Mouse (Mus musculus): ENCODE results near the gene Bend4. TPM values are rescaled to one million over a fixed set of nuclear protein-coding genes. Genes with fewer than 3 reads are reported as not detected.

Bend4 gene
- polyA plus RNA-seq, 1 experiment from 2014 or later = 8.7 TPM

GRCm38 (mm10) chr5:67410426-67410825 is 17.7 kb downstream of the Bend4 start:
- Histone ChIP-seq H3K4me2 (no peak overlapping the region), H3K4me1 (no peaks in the 10 kb centered on the region), H3K9me3 (no peaks in the 10 kb centered on the region), H3K9ac (no peak overlapping the region), H3K27me3 (no peaks in the 10 kb centered on the region), H3K4me3 (replicated peaks) (no peak overlapping the region), H3K27ac (no peak overlapping the region), H3K36me3 (replicated peaks) (0 out of 2 replicates have a peak, but pooled peaks cover 5% of the 10 kb centered on the region)
- 92% methylated on average over 4 of the region's 4 CpGs for WGBS
- ATAC-seq (ENCODE audit: low FRiP score) = no peak

- no peak overlapping the region for H3K27ac ChIP-seq
- H3K9ac ChIP-seq = no peak overlapping the region
- H3K9me3 ChIP-seq = no peaks in the 10 kb centered on the region
- H3K4me2 ChIP-seq = no peak overlapping the region
- no peaks in the 10 kb centered on the region for H3K4me1 ChIP-seq
- ATAC-seq (ENCODE audit: low FRiP score) = no peak
- 91% methylated on average over 6 of the region's 6 CpGs for WGBS
- H3K4me3 ChIP-seq (replicated peaks) = no peak overlapping the region
- H3K27me3 ChIP-seq = no peaks in the 10 kb centered on the region
- no peaks in the 10 kb centered on the region; the same call in 1 of the 2 replicates for H3K36me3 ChIP-seq (replicated peaks)
These were observed 19.7 kb downstream of the Bend4 start for GRCm38 (mm10) chr5:67408391-67408790.

GRCm38 (mm10) chr5:67404919-67405318 is 23.2 kb downstream of the Bend4 start:
- Histone ChIP-seq H3K27me3 (no peaks in the 10 kb centered on the region), H3K4me1 (peaks cover 7% of the 10 kb centered on the region), H3K36me3 (replicated peaks) (no peaks in the 10 kb centered on the region; the same call in 1 of the 2 replicates), H3K9ac (no peak overlapping the region), H3K27ac (no peak overlapping the region), H3K4me2 (no peak overlapping the region), H3K9me3 (no peaks in the 10 kb centered on the region), H3K4me3 (replicated peaks) (no peak overlapping the region)
- 91% methylated on average over 9 of the region's 9 CpGs for WGBS
- ATAC-seq (ENCODE audit: low FRiP score) = no peak

- H3K9me3 ChIP-seq = no peaks in the 10 kb centered on the region
- no peak overlapping the region for H3K9ac ChIP-seq
- no peaks in the 10 kb centered on the region for H3K27me3 ChIP-seq
- no peak overlapping the region for H3K27ac ChIP-seq
- H3K4me1 ChIP-seq = peaks cover 7% of the 10 kb centered on the region
- H3K36me3 ChIP-seq (replicated peaks) = no peaks in the 10 kb centered on the region; the same call in 1 of the 2 replicates
- no peak overlapping the region for H3K4me3 ChIP-seq (replicated peaks)
- ATAC-seq (ENCODE audit: low FRiP score) = no peak
- H3K4me2 ChIP-seq = no peak overlapping the region
- WGBS = 88% methylated on average over 7 of the region's 7 CpGs
These were observed 23.7 kb downstream of the Bend4 start for GRCm38 (mm10) chr5:67404380-67404779.

- no peaks in the 10 kb centered on the region for H3K9me3 ChIP-seq
- no peak overlapping the region for H3K9ac ChIP-seq
- H3K27ac ChIP-seq = no peak overlapping the region
- 0 out of 2 replicates have a peak, but pooled peaks have one; percentile 20 for ATAC-seq (ENCODE audit: low FRiP score)
- peaks cover 7% of the 10 kb centered on the region for H3K4me1 ChIP-seq
- H3K4me3 ChIP-seq (replicated peaks) = no peak overlapping the region
- WGBS = 74% methylated on average over 9 of the region's 9 CpGs
- no peaks in the 10 kb centered on the region for H3K27me3 ChIP-seq
- no peak overlapping the region for H3K4me2 ChIP-seq
- peaks cover 4% of the 10 kb centered on the region; the same call in 1 of the 2 replicates for H3K36me3 ChIP-seq (replicated peaks)
These were observed 26.5 kb downstream of the Bend4 start for GRCm38 (mm10) chr5:67401612-67402011.

- Histone ChIP-seq H3K27ac (no peak overlapping the region), H3K4me3 (replicated peaks) (no peak overlapping the region), H3K27me3 (no peaks in the 10 kb centered on the region), H3K36me3 (replicated peaks) (peaks cover 4% of the 10 kb centered on the region; the same call in 1 of the 2 replicates), H3K4me1 (peaks cover 7% of the 10 kb centered on the region), H3K9ac (no peak overlapping the region), H3K9me3 (no peaks in the 10 kb centered on the region), H3K4me2 (peak overlapping the region; percentile 37; the same call in 1 of the 2 replicates)
- peak; percentile 30; the same call in 1 of the 2 replicates for ATAC-seq (ENCODE audit: low FRiP score)
- 53% methylated on average over 12 of the region's 12 CpGs for WGBS
These were observed 27.3 kb downstream of the Bend4 start for GRCm38 (mm10) chr5:67400608-67401480.

- peak overlapping the region; percentile 37 for H3K4me2 ChIP-seq
- H3K36me3 ChIP-seq (replicated peaks) = peaks cover 4% of the 10 kb centered on the region; the same call in 1 of the 2 replicates
- no peak overlapping the region for H3K9ac ChIP-seq
- WGBS = 57% methylated on average over 28 of the region's 28 CpGs
- H3K4me1 ChIP-seq = peaks cover 7% of the 10 kb centered on the region
- H3K9me3 ChIP-seq = no peaks in the 10 kb centered on the region
- ATAC-seq (ENCODE audit: low FRiP score) = peak; percentile 77; the same call in 1 of the 2 replicates
- no peak overlapping the region for H3K4me3 ChIP-seq (replicated peaks)
- no peak overlapping the region for H3K27ac ChIP-seq
- no peaks in the 10 kb centered on the region for H3K27me3 ChIP-seq
These were observed 28.1 kb downstream of the Bend4 start for GRCm38 (mm10) chr5:67399876-67400607.

- Histone ChIP-seq H3K4me2 (no peak overlapping the region), H3K9me3 (no peaks in the 10 kb centered on the region), H3K4me3 (replicated peaks) (no peak overlapping the region), H3K27me3 (no peaks in the 10 kb centered on the region), H3K4me1 (peaks cover 7% of the 10 kb centered on the region), H3K9ac (no peak overlapping the region), H3K27ac (no peak overlapping the region), H3K36me3 (replicated peaks) (peaks cover 4% of the 10 kb centered on the region; the same call in 1 of the 2 replicates)
- no peak for ATAC-seq (ENCODE audit: low FRiP score)
- WGBS = 88% methylated on average over 14 of the region's 14 CpGs
These were observed 30.9 kb downstream of the Bend4 start for GRCm38 (mm10) chr5:67397186-67397585.

GRCm38 (mm10) chr5:67395211-67395851 is 32.8 kb downstream of the Bend4 start:
- H3K4me1 ChIP-seq = peaks cover 3% of the 10 kb centered on the region; the same call in 1 of the 2 replicates
- H3K9ac ChIP-seq = no peak overlapping the region
- no peak overlapping the region for H3K4me3 ChIP-seq (replicated peaks)
- no peak for ATAC-seq (ENCODE audit: low FRiP score)
- H3K36me3 ChIP-seq (replicated peaks) = peaks cover 4% of the 10 kb centered on the region; the same call in 1 of the 2 replicates
- no peaks in the 10 kb centered on the region for H3K27me3 ChIP-seq
- no peak overlapping the region for H3K4me2 ChIP-seq
- no peaks in the 10 kb centered on the region for H3K9me3 ChIP-seq
- no peak overlapping the region for H3K27ac ChIP-seq
- whole genome bisulfite sequencing = 93% methylated on average over 11 of the region's 11 CpGs

- no peak overlapping the region for H3K4me3 ChIP-seq (replicated peaks)
- H3K36me3 ChIP-seq (replicated peaks) = peaks cover 4% of the 10 kb centered on the region; the same call in 1 of the 2 replicates
- H3K9ac ChIP-seq = no peak overlapping the region
- no peaks in the 10 kb centered on the region for H3K9me3 ChIP-seq
- H3K4me1 ChIP-seq = no peaks in the 10 kb centered on the region
- 90% methylated on average over 6 of the region's 6 CpGs for WGBS
- no peaks in the 10 kb centered on the region for H3K27me3 ChIP-seq
- no peak overlapping the region for H3K4me2 ChIP-seq
- ATAC-seq (ENCODE audit: low FRiP score) = no peak
- H3K27ac ChIP-seq = no peak overlapping the region
These were observed 34.2 kb downstream of the Bend4 start for GRCm38 (mm10) chr5:67393951-67394350.

GRCm38 (mm10) chr5:67382556-67382955 is 45.6 kb downstream of the Bend4 start:
- no peaks in the 10 kb centered on the region for H3K4me1 ChIP-seq
- no peak overlapping the region for H3K4me2 ChIP-seq
- no peaks in the 10 kb centered on the region for H3K27me3 ChIP-seq
- no peaks in the 10 kb centered on the region for H3K9me3 ChIP-seq
- H3K9ac ChIP-seq = no peak overlapping the region
- no peak overlapping the region for H3K4me3 ChIP-seq (replicated peaks)
- no peak for ATAC-seq (ENCODE audit: low FRiP score)
- H3K27ac ChIP-seq = no peak overlapping the region
- 85% methylated on average over 7 of the region's 7 CpGs for WGBS
- H3K36me3 ChIP-seq (replicated peaks) = no peaks in the 10 kb centered on the region

GRCm38 (mm10) chr5:67381690-67382089 is 46.4 kb downstream of the Bend4 start:
- H3K4me3 ChIP-seq (replicated peaks) = no peak overlapping the region
- 0 out of 2 replicates have a peak, but pooled peaks have one; percentile 30 for ATAC-seq (ENCODE audit: low FRiP score)
- WGBS = 68% methylated on average over 2 of the region's 2 CpGs
- H3K4me1 ChIP-seq = no peaks in the 10 kb centered on the region
- no peak overlapping the region for H3K9ac ChIP-seq
- no peaks in the 10 kb centered on the region for H3K27me3 ChIP-seq
- H3K9me3 ChIP-seq = no peaks in the 10 kb centered on the region
- H3K36me3 ChIP-seq (replicated peaks) = no peaks in the 10 kb centered on the region
- no peak overlapping the region for H3K27ac ChIP-seq
- H3K4me2 ChIP-seq = no peak overlapping the region
